9 mouse cellular contexts compared by ENCODE assay signal in the genomic region with DNA sequence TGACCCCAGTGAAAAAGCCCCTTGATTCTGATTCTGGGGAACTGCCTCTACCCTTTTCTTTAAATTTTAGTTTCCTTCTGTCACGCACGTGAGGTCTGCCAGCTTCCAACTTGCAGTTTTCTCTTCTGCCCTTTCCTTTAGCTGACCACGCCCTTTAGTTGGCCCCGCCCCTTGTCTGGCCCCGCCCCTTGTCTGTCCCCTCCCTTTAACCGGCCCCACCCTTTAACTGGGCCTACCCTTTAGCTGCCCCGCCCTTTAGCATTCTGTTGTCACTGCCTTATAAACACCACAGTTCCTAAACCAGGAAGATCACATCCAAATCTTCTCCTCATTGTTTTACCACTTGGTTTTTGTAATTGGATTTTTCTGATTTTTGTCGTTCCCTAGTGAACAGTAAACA. TPM values are rescaled to one million over a fixed set of nuclear protein-coding genes. Genes with fewer than 3 reads are reported as not detected.
DNase-seq lines count a peak whose midpoint lies in the region; ATAC-seq lines count a peak whose summit lies in the region.
"Had no signal": no experiment of that assay in that cellular context is flagged by ENCODE, and none has a peak within 500 bp of the region (broad histone marks: within the 10 kb centered on the region; RNA-seq: fewer than 3 reads in every experiment).

No protein-coding gene starts in this region.

- no peak overlapping the region for H3K4me2 ChIP-seq in heart, embryonic 13.5 days
- H3K4me2 ChIP-seq in hindbrain, embryonic 12.5 days (replicated peaks): no peak overlapping the region
- no peak overlapping the region for H3K4me2 ChIP-seq in midbrain, embryonic 13.5 days (replicated peaks)

- H3K9ac ChIP-seq in heart, embryonic 13.5 days: no peak overlapping the region
- H3K9ac ChIP-seq in hindbrain, embryonic 12.5 days: no peak overlapping the region
- no peak overlapping the region for H3K9ac ChIP-seq in midbrain, embryonic 13.5 days (replicated peaks)

- no peak overlapping the region for H3K4me3 ChIP-seq in heart, embryonic 13.5 days
- no peak overlapping the region for H3K4me3 ChIP-seq in hindbrain, embryonic 12.5 days
- H3K4me3 ChIP-seq in midbrain, embryonic 13.5 days (replicated peaks): no peak overlapping the region
- no peak overlapping the region for H3K4me3 ChIP-seq in embryonic facial prominence, embryonic 10.5 days
- H3K4me3 ChIP-seq: megakaryocyte, embryonic 14.5 days had no signal

- H3K36me3 ChIP-seq in heart, embryonic 13.5 days: peaks cover 22% of the 10 kb centered on the region
- H3K36me3 ChIP-seq in hindbrain, embryonic 12.5 days: peaks cover 7% of the 10 kb centered on the region
- peaks cover 8% of the 10 kb centered on the region for H3K36me3 ChIP-seq in midbrain, embryonic 13.5 days
- peaks cover 27% of the 10 kb centered on the region for H3K36me3 ChIP-seq in embryonic facial prominence, embryonic 10.5 days (replicated peaks)

- no peaks in the 10 kb centered on the region for H3K9me3 ChIP-seq in heart, embryonic 13.5 days
- H3K9me3 ChIP-seq in hindbrain, embryonic 12.5 days (replicated peaks): no peaks in the 10 kb centered on the region
- no peaks in the 10 kb centered on the region for H3K9me3 ChIP-seq in midbrain, embryonic 13.5 days
- H3K9me3 ChIP-seq in embryonic facial prominence, embryonic 10.5 days: no peaks in the 10 kb centered on the region

- H3K4me1 ChIP-seq in heart, embryonic 13.5 days: peaks cover 46% of the 10 kb centered on the region
- H3K4me1 ChIP-seq in hindbrain, embryonic 12.5 days: peaks cover 30% of the 10 kb centered on the region
- H3K4me1 ChIP-seq in midbrain, embryonic 13.5 days (replicated peaks): peaks cover 26% of the 10 kb centered on the region
- H3K4me1 ChIP-seq in embryonic facial prominence, embryonic 10.5 days: peaks cover 17% of the 10 kb centered on the region

- ATAC-seq in heart, embryonic 13.5 days (ENCODE audit: extremely low read depth, insufficient number of reproducible peaks, low FRiP score, low TSS enrichment): peak; percentile 62; the same call in 1 of the 2 replicates
- no peak for ATAC-seq in hindbrain, embryonic 12.5 days (ENCODE audit: low FRiP score)
- ATAC-seq in midbrain, embryonic 13.5 days: no peak

- H3K27ac ChIP-seq in heart, embryonic 13.5 days (replicated peaks): 0 out of 2 replicates have a peak overlapping the region, but pooled peaks have one; percentile 24
- peak overlapping the region; percentile 82 for H3K27ac ChIP-seq in hindbrain, embryonic 12.5 days
- H3K27ac ChIP-seq in midbrain, embryonic 13.5 days: peak overlapping the region; percentile 55
- no peak overlapping the region for H3K27ac ChIP-seq in embryonic facial prominence, embryonic 10.5 days (replicated peaks)

- no peaks in the 10 kb centered on the region for H3K27me3 ChIP-seq in heart, embryonic 13.5 days (replicated peaks)
- no peaks in the 10 kb centered on the region for H3K27me3 ChIP-seq in hindbrain, embryonic 12.5 days
- no peaks in the 10 kb centered on the region for H3K27me3 ChIP-seq in midbrain, embryonic 13.5 days
- H3K27me3 ChIP-seq in embryonic facial prominence, embryonic 10.5 days (replicated peaks; ENCODE audit: low read depth, poor library complexity, severe bottlenecking): no peaks in the 10 kb centered on the region
- H3K27me3 ChIP-seq: megakaryocyte, embryonic 14.5 days had no signal

- no peak for DNase-seq in heart, postnatal 36 days
- DNase-seq in ES-CJ7 (ENCODE audit: low read depth, low spot score): peak; percentile 76
- no peak for DNase-seq in ovary, postnatal 36 days (ENCODE audit: low spot score)
- no peak for DNase-seq in cerebellum, adult 9-11 months
- no peak for DNase-seq in embryonic facial prominence, embryonic 10.5 days (ENCODE audit: low spot score)

- intact Hi-C loops in heart, postnatal 36 days (cut with DNase I): no loop called here

- 58% methylated on average over 8 of the region's 8 CpGs for WGBS in heart, embryonic 13.5 days
- WGBS in hindbrain, embryonic 12.5 days: 62% methylated on average over 8 of the region's 8 CpGs
- 70% methylated on average over 8 of the region's 8 CpGs for WGBS in midbrain, embryonic 13.5 days
- WGBS in embryonic facial prominence, embryonic 10.5 days: 69% methylated on average over 8 of the region's 8 CpGs

RNA-seq across cellular contexts. Expression of gene Ccdc6, which starts 41.2 kb away (rescaled TPM):
- 12.5 and 12.9 TPM in 2 replicates for polyA plus RNA-seq in heart, embryonic 13.5 days (2015; fragmentation: Nextera tagmentation; extraction: Ambion mirVana)
- 10 to 100 TPM; 27.7 to 29.3 TPM for total RNA-seq in heart, postnatal 36 days (2021)
- 17.0 and 18.9 TPM in 2 replicates for polyA plus RNA-seq in hindbrain, embryonic 12.5 days (2016; fragmentation: Nextera tagmentation; extraction: Ambion mirVana)
- polyA plus RNA-seq in midbrain, embryonic 13.5 days (2015; fragmentation: Nextera tagmentation; extraction: Ambion mirVana): 21.1 and 21.7 TPM in 2 replicates
- 19.6 and 19.9 TPM in 2 replicates for polyA plus RNA-seq in embryonic facial prominence, embryonic 10.5 days (2016; fragmentation: Nextera tagmentation; extraction: Ambion mirVana)
